Mouse (Mus musculus) retina, postnatal 7 days (tissue): ENCODE data around the gene Lrp8.

Experiments
- DNase-seq: peaks from one replicate; pipeline ENCODE4 v3.0.0-alpha.2; 2012; ENCODE audit warnings: low read depth, low spot score

Gene Lrp8

DNA sequence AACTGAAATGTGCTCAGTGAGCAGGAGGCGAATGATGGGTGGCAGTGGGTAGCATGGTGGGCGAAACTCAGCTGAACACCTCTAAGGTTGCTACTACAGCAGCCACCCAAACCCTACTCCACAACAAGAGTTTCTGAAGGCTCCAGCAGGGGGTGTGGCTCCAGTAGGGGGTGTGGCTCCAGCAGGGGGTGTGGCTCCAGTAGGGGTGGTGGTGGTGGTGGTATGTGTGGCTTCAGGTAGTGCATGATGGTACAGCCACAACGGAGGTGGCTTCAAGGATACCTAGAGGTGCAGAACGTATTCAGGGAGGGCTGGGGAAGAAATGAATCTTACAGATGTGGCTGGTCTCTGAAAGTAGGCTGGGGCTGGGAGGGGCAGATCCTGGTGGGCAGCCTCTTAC lies 5.7 kb downstream of the Lrp8 start:
- DNase-seq = no peak

DNA sequence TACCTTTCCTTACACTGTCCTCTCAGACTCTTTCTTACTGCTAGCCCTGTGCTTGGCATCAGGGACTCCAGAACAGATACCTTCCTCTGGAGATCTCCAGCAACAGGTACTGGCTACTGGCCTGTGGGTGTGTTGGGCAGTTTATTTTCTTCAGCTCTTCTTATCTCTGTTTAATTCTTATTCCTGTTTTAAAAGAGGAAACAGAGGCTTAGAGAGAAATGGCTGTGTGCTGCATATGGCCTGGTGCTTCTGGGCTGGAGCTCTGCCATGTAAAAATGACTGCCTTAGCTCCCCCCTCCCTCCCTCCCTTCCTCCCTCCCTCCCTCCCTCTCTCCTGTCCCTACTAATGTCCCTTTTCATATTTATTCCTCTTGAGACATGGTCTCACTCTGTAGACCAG lies 6.6 kb downstream of the Lrp8 start:
- DNase-seq = no peak

DNA sequence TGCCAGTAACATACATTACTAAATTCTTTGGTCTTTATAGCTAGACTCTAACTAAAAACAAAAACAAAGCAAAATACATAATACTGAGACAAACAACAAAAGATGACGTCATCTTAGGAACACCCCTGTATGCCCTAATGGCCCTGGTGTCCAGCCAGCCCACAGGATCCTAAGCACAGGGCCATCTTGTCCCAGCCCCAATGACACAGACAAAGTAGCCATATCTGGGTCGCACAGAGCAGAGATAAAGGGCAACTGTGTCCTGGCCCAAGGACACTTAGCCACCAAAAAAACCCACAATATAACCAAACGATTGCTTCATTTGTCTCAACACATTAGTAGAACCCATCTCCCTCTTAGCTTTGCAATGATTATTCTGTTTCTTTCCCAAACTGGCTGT lies 8.9 kb downstream of the Lrp8 start:
- DNase-seq = no peak

DNA sequence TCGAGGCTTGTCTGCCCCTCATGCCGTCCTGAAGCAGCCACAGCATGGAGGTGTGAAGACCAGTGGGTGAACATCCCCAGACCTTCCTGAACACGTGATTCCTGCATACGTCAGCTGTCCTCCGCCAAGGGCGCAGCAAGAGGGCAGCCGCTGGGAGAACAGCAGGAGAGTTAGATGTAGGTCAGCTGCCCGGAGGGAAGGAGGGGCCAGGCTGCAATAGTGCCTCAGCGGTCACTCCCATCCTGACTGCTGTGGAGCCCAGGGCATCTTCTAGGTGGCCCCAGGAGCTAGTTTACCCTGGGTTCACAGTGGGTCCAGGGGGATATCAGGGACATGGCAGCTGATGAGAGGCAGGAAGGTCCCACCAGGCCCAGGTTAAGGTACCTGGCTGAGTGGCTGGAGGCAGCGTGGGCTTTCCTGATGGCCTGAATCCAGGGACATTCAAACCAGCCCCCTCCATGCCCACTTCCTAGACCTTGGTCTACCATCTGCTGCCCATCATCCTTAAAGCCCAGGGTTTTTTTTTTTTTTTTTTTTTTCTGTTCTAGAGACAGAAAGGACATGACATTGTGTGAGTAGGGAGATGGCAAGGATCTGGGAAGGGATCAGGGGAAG lies 9.8 kb downstream of the Lrp8 start:
- DNase-seq = no peak

DNA sequence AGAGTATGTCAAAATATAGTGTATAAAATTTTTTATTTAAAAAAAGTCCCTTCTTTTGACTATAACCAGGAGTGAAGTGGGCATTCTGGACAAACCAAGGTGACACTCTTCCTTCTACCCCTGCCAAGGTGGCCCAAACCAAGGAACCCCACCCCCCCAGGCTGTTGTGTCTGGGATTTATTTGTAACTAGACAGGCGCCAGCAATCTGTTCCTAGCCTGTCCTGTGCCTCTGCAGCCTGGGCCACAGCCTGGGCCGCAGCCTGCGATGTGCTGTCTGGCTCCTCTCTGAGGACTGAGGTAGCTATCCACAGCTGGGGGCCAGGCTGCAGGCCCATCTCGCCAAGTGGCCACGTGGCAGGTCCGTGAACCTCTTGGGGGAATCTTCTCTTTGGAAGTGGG lies 10.3 kb downstream of the Lrp8 start:
- no peak for DNase-seq

DNA sequence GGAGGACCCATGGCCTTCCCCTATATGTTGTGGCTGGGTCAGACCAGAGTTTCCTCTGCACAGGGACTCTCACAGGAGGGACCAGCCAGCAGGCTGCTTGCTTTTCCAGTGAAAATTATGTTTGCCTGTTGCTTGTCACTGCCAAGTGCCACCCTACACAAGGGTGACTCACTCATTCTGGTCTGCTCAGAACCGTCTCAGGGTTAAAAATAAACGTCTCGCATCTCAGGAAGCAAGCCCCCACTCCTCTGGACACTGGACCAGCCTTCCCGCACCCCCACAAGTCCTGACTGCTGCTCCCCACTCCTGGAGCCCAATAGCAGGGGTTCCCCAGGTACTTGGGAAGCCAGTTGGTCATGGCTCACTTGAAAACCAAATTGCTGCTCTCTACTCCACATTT lies 14.4 kb downstream of the Lrp8 start:
- DNase-seq = no peak

DNA sequence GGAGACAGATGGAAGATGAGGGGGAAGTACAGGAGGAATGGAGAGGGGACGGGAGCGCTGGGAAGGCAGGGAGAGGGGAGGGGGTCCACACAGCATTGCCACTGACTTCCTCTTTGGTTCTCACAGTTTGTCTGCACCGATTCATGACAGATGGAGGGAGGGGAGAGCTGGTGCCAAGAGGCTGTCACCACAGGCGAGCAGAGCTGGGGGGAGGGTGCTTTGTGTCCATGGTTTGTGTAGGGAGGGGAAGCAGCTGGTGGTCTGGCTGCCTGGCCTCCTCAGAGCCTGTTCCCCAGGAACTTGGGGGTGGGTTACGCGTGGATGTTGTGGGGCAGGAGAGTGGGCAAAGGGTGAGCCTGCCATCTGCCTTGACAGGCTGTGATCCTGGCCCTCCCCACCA lies 15.4 kb downstream of the Lrp8 start:
- DNase-seq = no peak

DNA sequence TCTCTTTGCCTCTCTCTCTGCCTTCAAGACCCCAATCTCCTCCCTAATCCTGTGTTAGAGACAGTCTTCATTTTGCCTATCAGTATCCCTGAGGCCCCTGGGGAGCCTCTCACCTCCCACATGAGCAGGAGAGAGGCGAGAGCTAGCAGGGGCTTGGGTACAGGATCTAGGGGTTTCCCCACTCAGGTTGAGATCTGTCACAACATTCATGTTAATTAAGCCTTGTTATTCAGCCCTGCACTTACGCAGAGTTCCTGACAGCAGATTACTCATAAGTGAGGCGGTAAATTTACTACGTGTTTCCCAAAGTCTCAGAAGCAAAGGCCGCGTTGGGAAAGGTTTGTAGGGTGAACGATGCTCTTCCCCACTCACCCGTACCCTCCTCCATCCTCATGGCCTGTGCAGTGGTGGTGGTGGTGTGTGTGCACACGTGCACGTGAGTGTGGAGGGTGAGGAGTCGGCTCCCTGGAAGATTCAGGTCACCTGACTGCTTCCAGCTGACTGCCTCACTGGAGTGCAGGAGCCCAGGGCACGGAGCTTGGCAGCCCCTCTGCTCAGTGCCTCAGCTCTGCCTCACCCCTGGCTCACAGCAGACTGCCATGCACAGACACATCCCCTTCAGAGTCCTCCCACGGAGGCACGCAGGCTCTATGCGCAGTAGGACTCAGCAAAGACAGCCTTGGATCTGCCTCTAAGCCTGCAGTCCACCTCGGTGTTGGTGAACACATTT lies 18.1 kb downstream of the Lrp8 start:
- no peak for DNase-seq

DNA sequence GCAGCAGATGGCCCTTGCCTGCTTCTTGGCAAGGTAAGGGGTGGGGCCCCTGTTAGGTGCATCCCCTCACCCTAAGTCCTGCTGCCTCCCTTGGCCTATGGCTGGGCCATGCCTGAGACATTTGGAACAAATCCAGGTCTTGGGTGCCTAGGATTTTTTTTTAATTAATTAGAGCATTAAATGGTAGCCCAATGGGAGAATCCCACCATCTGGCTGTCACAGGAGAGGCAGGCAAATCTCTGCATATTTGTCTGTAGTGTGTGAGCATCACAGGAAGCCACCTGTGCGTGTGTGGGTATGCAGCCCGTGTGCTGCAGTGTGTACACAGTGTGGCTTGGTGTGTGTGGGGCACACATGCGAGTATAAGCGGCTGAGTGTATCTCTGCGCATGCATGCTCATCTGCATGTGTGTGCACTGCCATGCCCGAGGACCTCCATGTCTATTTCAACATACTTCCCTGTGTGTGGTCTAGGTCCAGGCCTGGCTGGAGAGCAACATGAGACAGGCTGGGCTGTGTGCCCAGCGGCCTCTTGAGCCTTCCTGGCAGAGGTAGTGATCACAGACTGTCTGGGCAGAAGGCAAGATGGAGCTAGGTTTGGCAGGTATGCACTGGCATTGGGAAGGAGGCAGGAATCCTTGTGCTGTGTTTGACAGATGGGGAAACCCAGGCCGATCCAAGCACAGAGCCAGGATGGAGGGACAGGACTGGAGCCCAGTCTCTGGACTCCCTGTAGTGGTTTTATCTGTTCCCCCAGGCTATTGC lies 19.0 kb downstream of the Lrp8 start:
- no peak for DNase-seq

DNA sequence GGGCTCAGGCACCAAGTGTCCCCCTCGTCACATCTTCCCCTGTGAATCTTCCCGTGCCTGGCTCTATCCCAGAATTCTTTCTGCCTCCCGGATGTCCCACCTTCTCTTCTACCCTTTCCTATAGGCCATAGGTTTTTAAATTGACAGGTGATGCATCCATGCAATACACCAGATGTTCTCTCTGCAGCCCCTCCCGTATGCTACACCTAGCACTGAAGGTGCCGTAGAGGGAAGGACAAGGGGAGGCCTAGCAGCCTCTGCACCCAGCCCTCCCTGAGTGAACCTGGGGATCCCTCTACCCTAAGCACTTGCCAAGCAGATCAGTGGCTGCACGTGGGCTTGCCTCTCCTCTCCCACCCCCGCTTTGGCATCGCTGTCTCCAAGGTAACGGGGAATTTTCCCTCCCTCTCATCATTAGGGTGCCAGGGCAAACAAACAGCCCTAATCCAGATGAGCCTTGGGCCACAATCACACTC lies 20.9 kb downstream of the Lrp8 start:
- DNase-seq = no peak

DNA sequence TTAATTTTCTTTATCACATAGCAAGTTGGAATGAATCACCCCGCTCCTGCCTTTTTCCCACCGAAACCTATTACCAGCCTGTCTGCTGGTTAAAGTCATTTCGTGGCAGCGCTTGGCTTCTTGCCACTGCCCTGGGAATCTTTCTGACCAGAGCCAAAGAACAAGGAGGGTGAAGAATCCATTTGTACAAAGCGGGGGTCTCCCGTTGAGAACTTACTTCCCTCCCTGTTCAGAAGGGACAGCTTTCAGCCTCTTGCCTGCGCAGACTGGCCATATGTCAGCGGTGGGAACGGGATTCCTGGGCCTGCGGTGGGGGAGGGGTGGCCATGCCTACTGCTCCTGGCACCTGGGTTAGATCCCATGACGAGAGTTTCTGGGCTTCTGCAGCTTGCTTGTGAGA lies 21.4 kb downstream of the Lrp8 start:
- no peak for DNase-seq

DNA sequence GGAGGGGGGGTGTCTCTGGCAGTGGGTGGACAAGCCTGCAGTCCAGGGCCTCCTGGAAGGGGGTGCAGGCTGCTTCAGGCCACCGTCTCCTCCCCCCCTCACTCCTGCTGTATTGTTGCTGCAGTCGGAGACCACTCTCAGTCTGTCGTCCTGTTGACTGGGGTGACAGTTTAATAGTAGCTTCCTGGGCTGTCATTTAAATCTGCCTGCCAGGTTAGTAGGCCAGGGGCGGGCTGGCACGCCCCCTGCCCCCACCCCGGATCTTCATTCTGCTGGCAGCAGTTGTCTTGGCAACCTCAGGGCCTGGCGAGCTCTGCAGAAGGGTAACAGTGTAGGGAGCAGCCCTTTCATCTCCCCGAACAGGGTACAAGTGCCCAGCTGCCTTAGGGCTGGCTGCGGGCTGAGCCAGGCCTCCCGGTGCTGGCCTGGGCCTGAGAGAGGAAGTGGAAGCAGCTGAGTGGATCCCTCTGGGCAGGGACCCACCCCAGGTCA lies 26.7 kb downstream of the Lrp8 start:
- no peak for DNase-seq

DNA sequence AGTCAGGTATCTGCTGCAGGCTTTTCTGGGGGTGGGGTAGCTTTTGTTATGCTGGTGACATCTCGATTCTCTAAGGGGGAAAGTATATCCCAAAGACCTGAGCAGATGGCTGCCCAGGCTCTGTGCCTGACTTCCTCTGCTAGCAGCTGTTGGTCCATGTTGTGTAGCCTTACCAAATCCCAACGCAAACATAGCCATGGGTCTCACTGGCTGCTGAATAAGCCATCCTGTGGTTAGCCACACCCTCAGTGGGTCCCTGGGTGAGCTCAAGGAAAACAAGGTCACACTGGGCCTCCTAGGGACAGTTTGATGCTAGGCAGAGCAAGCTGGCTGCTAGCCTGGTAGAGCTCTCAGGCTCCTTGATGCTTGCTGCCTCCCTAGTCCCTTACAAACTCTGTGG lies 27.6 kb downstream of the Lrp8 start:
- DNase-seq = no peak

DNA sequence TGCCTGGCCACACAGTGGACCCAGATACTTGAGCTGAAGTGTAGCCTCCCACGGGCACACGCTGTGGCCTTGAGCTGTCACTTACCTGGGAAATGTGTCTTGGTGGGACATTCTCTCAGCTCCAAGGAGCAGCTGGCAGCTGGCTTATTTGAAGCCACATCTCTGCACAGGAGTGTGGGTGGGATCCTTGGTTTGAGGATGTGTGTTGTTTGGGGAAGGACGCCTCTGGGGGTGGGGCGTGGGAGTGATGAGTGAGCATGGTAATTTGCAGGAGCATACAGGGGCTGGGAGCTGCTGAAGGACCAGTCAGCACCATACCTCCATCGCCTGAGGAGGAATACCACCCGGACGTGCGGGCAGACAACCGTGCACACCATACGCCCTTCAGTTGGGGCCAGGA lies 28.1 kb downstream of the Lrp8 start:
- no peak for DNase-seq

DNA sequence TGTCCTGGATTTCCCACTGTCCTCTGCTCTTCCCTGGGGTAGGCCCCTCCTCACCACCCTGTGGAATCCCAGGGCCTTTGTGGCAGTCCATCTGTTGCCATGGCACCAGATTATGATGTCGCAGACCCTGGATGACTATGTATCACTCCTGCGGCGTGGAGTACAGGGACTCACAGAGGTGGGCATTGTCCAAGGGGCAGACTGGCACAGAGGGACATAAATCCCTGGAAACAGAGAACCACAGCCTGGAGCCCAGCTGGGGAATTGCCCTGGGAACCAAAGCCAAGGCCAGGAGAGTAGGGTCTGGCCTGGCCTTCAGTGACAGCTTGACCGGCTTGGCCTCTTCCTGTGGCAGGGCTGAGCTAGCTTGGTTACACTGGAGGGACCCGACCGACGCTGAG lies 28.8 kb downstream of the Lrp8 start:
- no peak for DNase-seq

DNA sequence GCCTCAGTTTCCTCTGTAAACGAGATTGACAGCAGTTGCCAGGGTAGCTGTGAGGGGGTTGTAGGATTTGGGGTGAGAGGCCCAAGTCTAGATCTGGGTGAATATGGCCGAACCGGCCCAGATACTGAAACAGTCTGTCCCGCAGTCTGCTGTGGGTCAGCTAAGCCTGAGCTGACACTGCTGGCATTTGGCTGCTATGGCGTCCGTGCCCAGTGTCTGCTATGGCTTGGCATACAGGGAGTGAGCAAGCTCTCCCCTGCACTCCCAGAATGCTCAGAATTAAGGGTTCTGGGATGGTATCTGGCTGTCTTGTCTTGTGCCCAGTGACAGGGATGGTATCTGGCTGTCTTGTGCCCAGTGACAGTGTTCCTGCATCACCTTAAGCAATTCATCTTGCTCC lies 29.6 kb downstream of the Lrp8 start:
- no peak for DNase-seq

DNA sequence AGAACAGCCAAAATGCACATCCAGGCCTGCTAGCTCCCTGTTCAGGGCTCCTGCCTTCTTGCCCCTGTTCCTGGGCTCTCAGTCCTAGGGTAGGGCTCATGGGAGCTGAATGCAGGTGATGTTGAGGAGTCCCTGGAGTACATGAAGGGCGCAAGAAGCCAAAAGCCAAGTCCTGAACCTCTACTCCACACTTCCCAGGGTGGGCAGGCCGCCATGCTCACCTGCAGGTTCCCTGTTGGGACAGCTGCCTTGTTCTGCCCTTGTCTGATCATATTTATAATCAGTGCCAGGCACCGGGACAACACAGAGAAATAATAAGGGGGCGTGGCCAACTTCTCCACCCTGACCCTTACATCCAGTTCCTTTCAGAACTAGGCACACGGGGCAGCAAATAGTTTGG lies 31.5 kb downstream of the Lrp8 start:
- DNase-seq = no peak

DNA sequence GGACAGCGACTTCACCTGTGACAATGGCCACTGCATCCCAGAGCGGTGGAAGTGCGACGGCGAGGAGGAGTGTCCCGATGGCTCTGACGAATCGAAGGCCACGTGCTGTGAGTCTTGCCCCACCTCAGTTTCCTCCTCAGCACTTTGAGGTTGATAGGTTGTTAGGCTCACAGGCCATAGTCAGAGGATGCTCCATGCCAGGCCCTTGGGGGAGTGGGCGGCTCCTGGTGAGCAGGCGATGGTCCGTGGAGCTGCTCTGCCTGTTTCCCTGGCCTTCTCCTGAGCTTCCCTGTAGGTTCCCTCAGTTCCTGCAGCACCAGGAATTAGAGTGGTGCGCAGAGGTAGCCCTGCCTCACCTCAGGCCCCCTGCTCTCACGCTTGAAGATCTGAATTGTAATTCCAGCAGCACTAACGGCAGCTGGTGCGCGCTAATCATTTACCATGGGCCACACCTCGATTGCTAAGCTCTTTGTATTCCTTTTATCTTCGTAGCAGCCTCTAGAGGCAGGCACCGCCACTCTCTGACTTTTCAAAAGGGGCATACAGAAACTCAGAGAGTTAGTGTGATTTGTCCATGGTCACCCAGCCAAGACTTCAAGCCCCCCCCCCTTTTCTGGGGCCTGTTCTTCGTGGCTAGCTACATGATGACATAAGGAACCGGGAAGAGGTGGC lies 32.7 kb downstream of the Lrp8 start:
- DNase-seq = no peak

DNA sequence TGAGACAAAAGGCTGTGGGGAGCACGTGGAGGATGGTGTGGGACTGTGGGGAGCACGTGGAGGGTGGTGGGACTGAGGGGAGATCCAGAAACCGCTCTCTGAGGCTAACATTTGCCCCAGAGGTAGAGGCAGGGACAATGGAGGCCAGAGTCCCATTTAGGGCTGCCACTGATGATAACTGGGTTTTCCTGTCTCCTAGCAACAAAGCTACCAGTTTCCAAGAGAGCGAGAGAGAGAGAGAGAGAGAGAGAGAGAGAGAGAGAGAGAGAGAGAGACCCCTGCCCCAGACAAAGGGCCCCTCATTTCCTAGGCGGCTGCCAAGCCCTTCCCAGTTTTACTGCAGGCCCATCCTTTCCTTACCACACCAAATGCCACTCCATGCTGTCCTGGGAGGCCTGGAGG lies 33.4 kb downstream of the Lrp8 start:
- no peak for DNase-seq

DNA sequence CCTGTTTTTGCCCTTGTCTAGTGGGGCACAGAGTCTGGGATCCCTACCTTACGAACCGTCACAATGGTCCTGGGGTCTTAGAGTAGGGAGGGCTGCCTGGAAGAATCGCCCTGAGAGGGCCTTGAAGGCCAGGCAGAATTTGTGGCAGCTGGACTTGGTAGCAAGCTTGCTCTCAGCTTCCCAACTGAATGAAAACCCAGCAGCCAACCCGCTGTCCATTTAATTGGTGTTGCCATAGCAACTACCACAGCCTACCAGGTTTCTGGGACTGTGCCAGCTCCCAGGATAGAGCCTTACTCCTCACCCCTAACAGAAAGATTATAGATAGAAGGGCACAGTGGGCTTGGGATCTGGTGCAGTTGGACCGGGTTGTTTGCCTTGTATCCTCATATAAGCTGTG lies 34.7 kb downstream of the Lrp8 start:
- DNase-seq = peak; percentile 65

DNA sequence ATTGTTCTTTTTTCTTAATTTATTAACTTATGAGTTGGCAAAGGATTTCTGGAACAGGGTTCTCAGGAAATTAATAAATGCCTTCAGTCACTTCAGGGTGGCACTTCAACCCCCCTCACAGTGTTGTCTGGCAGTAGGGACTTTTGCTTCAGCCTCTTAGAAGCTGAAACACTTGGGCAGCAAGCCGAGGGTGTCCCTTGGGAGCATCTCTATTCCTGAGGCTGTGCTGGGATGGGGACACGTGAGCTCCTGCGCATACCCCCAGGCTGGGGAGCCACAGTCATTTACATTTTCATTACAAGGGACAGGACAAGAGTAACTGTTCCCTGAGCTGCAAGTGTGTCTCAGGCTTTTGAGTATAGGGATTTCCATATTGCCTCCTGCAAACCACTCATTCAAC lies 35.8 kb downstream of the Lrp8 start:
- DNase-seq = no peak

DNA sequence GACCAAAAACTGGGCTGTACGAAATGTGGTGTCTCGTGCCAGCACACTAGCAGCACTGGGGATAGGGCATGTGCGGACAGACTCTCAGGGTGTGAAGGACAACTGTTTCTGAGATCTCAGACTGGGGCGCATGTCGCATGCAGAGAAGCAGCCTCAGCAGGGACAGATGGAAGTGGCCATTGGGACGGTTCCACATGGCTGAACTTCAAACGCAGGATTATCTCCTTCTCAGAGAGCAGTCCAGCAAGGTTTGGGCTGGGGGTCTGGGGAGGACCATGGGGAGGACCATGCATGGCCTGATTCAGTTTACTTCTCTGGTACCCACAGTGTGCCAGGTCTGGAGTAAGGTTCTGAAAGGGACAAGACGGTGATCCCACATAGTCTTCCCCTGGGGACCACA lies 41.6 kb downstream of the Lrp8 start:
- no peak for DNase-seq
